19 mouse cellular contexts compared by ENCODE assay signal in the genomic region with DNA sequence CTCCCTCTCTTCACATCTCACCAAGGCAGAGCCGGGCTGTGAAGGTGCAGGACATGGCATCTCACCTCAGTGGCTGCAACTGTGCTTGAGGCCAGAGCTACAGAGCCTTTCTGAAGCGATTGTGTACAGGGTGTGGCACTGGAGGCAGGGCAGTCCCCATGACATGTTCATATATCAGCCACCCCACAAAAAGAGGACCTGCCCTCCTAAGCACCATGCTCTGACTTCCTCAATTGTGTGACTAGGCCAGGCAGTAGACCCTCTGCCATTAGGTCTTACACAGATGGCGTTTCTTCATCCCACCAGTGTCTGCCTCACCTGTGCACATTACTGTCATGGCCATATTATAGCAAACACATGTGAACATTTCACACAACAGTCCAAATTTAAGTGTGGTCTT. TPM values are rescaled to one million over a fixed set of nuclear protein-coding genes. Genes with fewer than 3 reads are reported as not detected.
DNase-seq lines count a peak whose midpoint lies in the region; ATAC-seq and TF ChIP-seq lines count a peak whose summit lies in the region.
"Not testable (repeated sequence)": the region's sequence is repeated elsewhere in the genome, so short reads cannot be mapped to it uniquely, and the experiment has no call there.
"Had no signal": no experiment of that assay in that cellular context is flagged by ENCODE, and none has a peak within 500 bp of the region (broad histone marks: within the 10 kb centered on the region; RNA-seq: fewer than 3 reads in every experiment).

No protein-coding gene starts in this region.

- H3K4me3 ChIP-seq in liver, adult 2 months (ENCODE audit: insufficient read depth, low read depth, low read length): not testable (repeated sequence)

- TF ChIP-seq CTCF in liver, adult 2 months (IDR thresholded peaks at IDR 0.05; ENCODE audit: low read depth, low read length): not testable (repeated sequence)

- peak; percentile 40; the same call in 1 of the 2 replicates for ATAC-seq in granulocyte monocyte progenitor cell, adult 5-6 weeks (replicated peaks; ENCODE audit: poor library complexity, severe bottlenecking)
- ATAC-seq in megakaryocyte progenitor cell, adult 5-6 weeks (replicated peaks; ENCODE audit: poor library complexity): peak; percentile 44; the same call in 1 of the 2 replicates
- ATAC-seq in neutrophil, adult 5-6 weeks (ENCODE audit: extremely low read depth, insufficient number of reproducible peaks, low FRiP score, poor library complexity, severe bottlenecking): peak; percentile 61

- WGBS in liver, adult 2 months: 58% methylated on average over 3 of the region's 3 CpGs

- peak; percentile 0 for DNase-seq in liver, adult 2 months (ENCODE audit: extremely low read depth, low read depth, low spot score)
- DNase-seq in lung, postnatal 36 days: peak; percentile 7

- not testable (repeated sequence) for H3K27me3 ChIP-seq in liver, adult 2 months (ENCODE audit: control insufficient read depth, insufficient read depth, low read length)

- H3K79me2 ChIP-seq in liver, adult 2 months (ENCODE audit: control insufficient read depth, insufficient read depth, low read length): not testable (repeated sequence)

- not testable (repeated sequence) for H3K9ac ChIP-seq in liver, adult 2 months (ENCODE audit: low read depth, low read length)

- TF ChIP-seq POLR2A in liver, adult 2 months (IDR thresholded peaks at IDR 0.05; ENCODE audit: extremely low read depth, insufficient read depth, low read length): not testable (repeated sequence)

- not testable (repeated sequence) for H3K27ac ChIP-seq in liver, adult 2 months (replicated peaks; ENCODE audit: insufficient read depth, low read depth, low read length)

- H3K4me1 ChIP-seq in liver, adult 2 months (ENCODE audit: control insufficient read depth, insufficient read depth, low read length): not testable (repeated sequence)

- not testable (repeated sequence) for H3K36me3 ChIP-seq in liver, adult 2 months (ENCODE audit: control insufficient read depth, insufficient read depth, low read length)

RNA-seq across cellular contexts. Expression of a gene that starts 25.5 kb away (rescaled TPM):
- not detected in 2 replicates for total RNA-seq in granulocyte monocyte progenitor cell, adult 5-6 weeks (2014; fragmentation: Nextera tagmentation)
- total RNA-seq in granulocyte monocyte progenitor cell, adult 5-6 weeks (2017): 0.52 TPM in 1 of 2 replicates, not detected in the other
- total RNA-seq in liver, adult 2 months (2014; rRNA removed): 0.18 and 0.27 TPM in 2 replicates
- polyA plus RNA-seq in liver, adult 2 months (2012; rRNA removed): 0.04 and 0.16 TPM in 2 replicates
- 0.72 TPM in 1 of 2 replicates, not detected in the other for total RNA-seq in megakaryocyte progenitor cell, adult 5-6 weeks (2015)
- total RNA-seq in megakaryocyte progenitor cell, adult 5-6 weeks (2017): not detected in 2 replicates
- total RNA-seq in neutrophil, adult 5-6 weeks (2017): 36.3 and 41.7 TPM in 2 replicates
- total RNA-seq: ES-E14; forebrain, postnatal 0 days; MEL had no signal
- polyA plus RNA-seq: adrenal gland, adult 2 months; brain, embryonic 14.5 days; C2C12; cortical plate, adult 2 months; embryonic facial prominence, embryonic 10.5 days; embryonic facial prominence, embryonic 12.5 days; embryonic facial prominence, embryonic 14.5 days; forebrain, embryonic 11.5 days; forebrain, embryonic 13.5 days; forebrain, embryonic 15.5 days; forebrain, postnatal 0 days had no signal

RNA-seq across cellular contexts. Expression of a gene that starts 44.9 kb away (rescaled TPM):
- 0.43 TPM in 1 of 2 replicates, not detected in the other for total RNA-seq in granulocyte monocyte progenitor cell, adult 5-6 weeks (2014; fragmentation: Nextera tagmentation)
- total RNA-seq in granulocyte monocyte progenitor cell, adult 5-6 weeks (2017): 0.60 and 1.9 TPM in 2 replicates
- 2.7 and 4.0 TPM in 2 replicates for total RNA-seq in liver, adult 2 months (2014; rRNA removed)
- polyA plus RNA-seq in liver, adult 2 months (2012; rRNA removed): 0.50 and 1.3 TPM in 2 replicates
- total RNA-seq in megakaryocyte progenitor cell, adult 5-6 weeks (2015): 1.5 and 2.7 TPM in 2 replicates
- total RNA-seq in megakaryocyte progenitor cell, adult 5-6 weeks (2017): 1.5 TPM in 2 replicates
- total RNA-seq in neutrophil, adult 5-6 weeks (2017): 85.7 and 94.4 TPM in 2 replicates
- total RNA-seq: adrenal gland, postnatal 25 days; ES-E14; forebrain, postnatal 0 days; MEL had no signal
- polyA plus RNA-seq: brain, embryonic 14.5 days; C2C12; cortical plate, adult 2 months; forebrain, embryonic 11.5 days; forebrain, embryonic 13.5 days; forebrain, embryonic 15.5 days; forebrain, postnatal 0 days had no signal

Comparison
In these comparisons a context has a peak if more than half of its experiments do, and no peak if none do; other contexts are left out.
1. RNA of a gene that starts 25.5 kb away (total RNA-seq): 36.3 to 41.7 TPM in neutrophil, adult 5-6 weeks; 0.72 TPM in megakaryocyte progenitor cell, adult 5-6 weeks, 0.52 TPM in granulocyte monocyte progenitor cell, adult 5-6 weeks and 0.18 to 0.27 TPM in liver, adult 2 months; every median in the first group is over 10 times any median in the second.
2. RNA of a gene that starts 44.9 kb away (total RNA-seq): 85.7 to 94.4 TPM in neutrophil, adult 5-6 weeks; 2.7 to 4.0 TPM in liver, adult 2 months, 0.43 to 1.9 TPM in granulocyte monocyte progenitor cell, adult 5-6 weeks and 1.5 to 2.7 TPM in megakaryocyte progenitor cell, adult 5-6 weeks; every median in the first group is over 10 times any median in the second.
3. Peak in every context shown above with its lines, with median percentiles within 50 percentile points of each other: ATAC-seq.